Mouse (Mus musculus) brain, embryonic 14.5 days (tissue): ENCODE results near the gene Strn4. TPM values are rescaled to one million over a fixed set of nuclear protein-coding genes. Genes with fewer than 3 reads are reported as not detected.

Source experiments
- DNase-seq: peaks from one replicate; pipeline ENCODE4 v3.0.0-alpha.2; 2011; ENCODE audit warnings: low read depth
- CTCF ChIP-seq: fragments of 200-500 bp; IDR thresholded peaks from 2 replicates; pipeline ENCODE4 v1.5.1; 2012; ENCODE audit warnings: inconsistent platforms, mild to moderate bottlenecking, moderate library complexity, borderline replicate concordance; ENCODE audit not compliant: insufficient read depth, insufficient read length; ENCODE audit errors: extremely low read depth
- POLR2A ChIP-seq: fragments of 200-500 bp; IDR thresholded peaks from 2 replicates; pipeline ENCODE4 v1.6.1; 2012; ENCODE audit warnings: mild to moderate bottlenecking, inconsistent platforms, borderline replicate concordance; ENCODE audit not compliant: poor library complexity, insufficient read depth, insufficient read length, severe bottlenecking; ENCODE audit errors: extremely low read depth
- polyA plus RNA-seq: library from polyadenylated mRNA; depleted of rRNA; stranded (reverse); fragments of >200 nt; gene quantifications from 2 replicates; pipeline ENCODE4 v1.2.3, GENCODE M21; 2012

Strn4 gene
- polyA plus RNA-seq, 1 experiment: 306 TPM

- TF ChIP-seq CTCF (no peak), POLR2A (no peak)
- DNase-seq: no peak
These were observed 22.5 kb downstream of the Strn4 start for GRCm38 (mm10) chr7:16837916-16838803.

DNA sequence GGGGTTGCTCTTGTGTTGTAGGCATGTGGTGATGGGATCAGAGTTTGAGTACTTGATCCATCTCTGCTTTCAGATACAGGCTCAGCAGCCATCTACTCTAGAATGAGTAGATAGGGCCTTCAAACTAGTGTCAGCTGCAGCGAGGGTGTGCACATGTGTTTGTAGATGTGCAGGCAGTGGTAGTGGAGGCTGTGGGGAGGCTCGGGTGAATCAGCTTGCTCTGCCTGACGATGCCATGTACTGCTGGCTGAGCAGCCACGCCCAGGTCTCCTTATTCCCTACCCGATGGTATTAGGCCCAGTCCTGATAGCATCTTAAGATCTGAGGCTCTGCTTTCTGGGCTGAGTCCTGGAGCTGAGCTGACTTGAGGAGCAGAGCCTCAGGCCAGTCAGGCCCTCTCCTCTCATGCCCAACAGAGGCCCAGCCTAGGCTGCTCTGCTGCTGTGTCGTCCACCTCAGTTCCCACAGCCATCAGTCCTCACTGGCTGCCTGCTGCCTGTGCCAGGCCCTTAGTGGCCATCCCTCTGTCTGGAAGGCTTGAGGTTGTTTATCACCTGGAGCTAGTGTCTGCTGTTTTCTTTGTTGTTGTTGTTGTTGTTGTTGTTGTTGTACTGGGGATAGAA lies 23.2 kb downstream of the Strn4 start:
- no peak for TF ChIP-seq CTCF
- no peak for TF ChIP-seq POLR2A
- no peak for DNase-seq

- DNase-seq: no peak
- no peak for TF ChIP-seq POLR2A
These were observed 23.9 kb downstream of the Strn4 start for GRCm38 (mm10) chr7:16839427-16840108.

DNA sequence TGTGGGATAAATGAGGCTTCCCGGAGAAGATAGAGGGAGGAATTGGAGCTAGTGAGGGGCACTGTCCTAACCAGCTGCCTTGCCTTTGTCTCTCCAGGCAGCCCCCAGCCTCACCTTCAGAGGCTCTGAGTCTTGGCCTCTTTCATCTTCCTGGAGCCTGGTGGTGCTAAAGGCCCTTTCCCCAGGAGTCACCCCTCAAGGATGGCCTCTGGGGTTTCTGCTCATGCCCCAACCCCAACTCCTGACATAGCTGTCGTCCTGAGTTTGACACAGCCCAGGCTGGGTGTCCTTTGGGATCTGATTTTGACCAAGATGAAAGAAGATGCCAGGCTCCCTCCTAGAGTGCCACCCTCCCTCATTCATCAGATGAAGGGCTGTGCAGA lies 24.4 kb downstream of the Strn4 start:
- no peak for TF ChIP-seq POLR2A
- no peak for TF ChIP-seq CTCF
- no peak for DNase-seq

- DNase-seq: no peak
- TF ChIP-seq POLR2A: no peak
- no peak for TF ChIP-seq CTCF
These were observed 25.4 kb downstream of the Strn4 start for GRCm38 (mm10) chr7:16841078-16841477.

- TF ChIP-seq POLR2A: no peak
- TF ChIP-seq CTCF: no peak
- peak; percentile 11 for DNase-seq
These were observed 26.2 kb downstream of the Strn4 start for GRCm38 (mm10) chr7:16841561-16842560.

GRCm38 (mm10) chr7:16842645-16843063 lies 27.0 kb downstream of the Strn4 start, which contains the start of gene Prkd2:
Prkd2 (plus strand) TSS chr7:16842902.
- DNase-seq: peak; percentile 95
- no peak for TF ChIP-seq POLR2A
- TF ChIP-seq CTCF: no peak

DNA sequence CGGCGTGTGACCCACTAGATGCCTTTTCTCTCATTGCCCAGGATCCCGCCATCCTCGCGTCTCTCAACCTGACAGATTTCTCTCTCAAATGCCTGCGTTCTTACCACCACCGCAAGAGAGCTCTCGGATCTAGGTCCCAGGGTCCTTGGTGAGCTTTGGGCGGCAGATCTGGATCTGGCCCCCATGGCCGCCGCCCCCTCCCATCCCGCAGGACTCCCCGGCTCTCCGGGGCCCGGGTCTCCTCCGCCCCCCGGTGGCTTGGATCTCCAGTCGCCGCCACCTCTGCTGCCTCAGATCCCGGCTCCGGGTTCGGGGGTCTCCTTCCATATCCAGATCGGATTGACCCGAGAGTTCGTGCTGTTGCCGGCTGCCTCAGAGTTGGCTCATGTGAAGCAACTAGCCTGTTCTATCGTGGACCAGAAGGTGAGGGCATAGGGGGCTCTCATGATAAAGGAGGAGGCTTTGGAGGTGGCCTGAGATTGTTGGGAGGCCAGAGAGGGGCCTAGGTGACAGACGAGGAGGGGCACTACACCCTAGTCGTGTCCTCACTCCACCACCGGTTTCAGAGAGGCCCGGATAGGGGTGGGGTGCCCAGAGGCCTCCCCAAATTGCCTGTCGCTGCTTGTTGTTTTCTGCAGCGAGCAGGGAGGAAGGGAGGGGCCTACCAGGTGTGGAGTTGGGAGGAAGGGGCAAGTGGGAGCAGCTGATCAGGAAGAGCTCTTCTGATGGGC lies 27.9 kb downstream of the Strn4 start:
- DNase-seq: peak; percentile 31

GRCm38 (mm10) chr7:16844696-16845071 lies 29.0 kb downstream of the Strn4 start:
- no peak for DNase-seq
- TF ChIP-seq POLR2A (no peak), CTCF (no peak)

More for the DNA sequence above, 27.9 kb downstream of the Strn4 start:
- TF ChIP-seq POLR2A (no peak), CTCF (no peak)

- no peak for DNase-seq
- TF ChIP-seq POLR2A: no peak
- TF ChIP-seq CTCF: no peak
These were observed 29.6 kb downstream of the Strn4 start for GRCm38 (mm10) chr7:16845072-16845819.
